Mouse (Mus musculus): ENCODE results near the gene Lhfpl2. TPM values are rescaled to one million over a fixed set of nuclear protein-coding genes. Genes with fewer than 3 reads are reported as not detected.

The Lhfpl2 gene
- total RNA-seq, 2 experiments from 2014 or later: 14.2 to 25.1 TPM

- ATAC-seq (replicated peaks; ENCODE audit: poor library complexity, severe bottlenecking): peak; percentile 20; the same call in 1 of the 2 replicates
These were observed 141.0 kb downstream of the Lhfpl2 start for GRCm38 (mm10) chr13:94198616-94199015.

- ATAC-seq (replicated peaks; ENCODE audit: poor library complexity, severe bottlenecking): no peak
These were observed 142.2 kb downstream of the Lhfpl2 start for GRCm38 (mm10) chr13:94199829-94200228.

- peak; percentile 89 for ATAC-seq (replicated peaks; ENCODE audit: poor library complexity, severe bottlenecking)
These were observed 147.6 kb downstream of the Lhfpl2 start for GRCm38 (mm10) chr13:94205234-94205633.

GRCm38 (mm10) chr13:94207973-94208372 lies 150.4 kb downstream of the Lhfpl2 start:
- ATAC-seq (replicated peaks; ENCODE audit: poor library complexity, severe bottlenecking): no peak

GRCm38 (mm10) chr13:94208892-94209291 lies 151.3 kb downstream of the Lhfpl2 start:
- ATAC-seq (replicated peaks; ENCODE audit: poor library complexity, severe bottlenecking): no peak

GRCm38 (mm10) chr13:94211236-94212119 lies 153.9 kb downstream of the Lhfpl2 start:
- ATAC-seq (replicated peaks; ENCODE audit: poor library complexity, severe bottlenecking): no peak

- no peak for ATAC-seq (replicated peaks; ENCODE audit: poor library complexity, severe bottlenecking)
These were observed 154.6 kb downstream of the Lhfpl2 start for GRCm38 (mm10) chr13:94212179-94212578.

GRCm38 (mm10) chr13:94212716-94213115 lies 155.1 kb downstream of the Lhfpl2 start:
- ATAC-seq (replicated peaks; ENCODE audit: poor library complexity, severe bottlenecking): no peak

- ATAC-seq (replicated peaks; ENCODE audit: poor library complexity, severe bottlenecking): no peak
These were observed 166.0 kb downstream of the Lhfpl2 start for GRCm38 (mm10) chr13:94223609-94224008.

GRCm38 (mm10) chr13:94224717-94225705 lies 167.4 kb downstream of the Lhfpl2 start:
- ATAC-seq (replicated peaks; ENCODE audit: poor library complexity, severe bottlenecking): no peak

- ATAC-seq (replicated peaks; ENCODE audit: poor library complexity, severe bottlenecking): no peak
These were observed 174.3 kb downstream of the Lhfpl2 start for GRCm38 (mm10) chr13:94231871-94232270.

- no peak for ATAC-seq (replicated peaks; ENCODE audit: poor library complexity, severe bottlenecking)
These were observed 181.9 kb downstream of the Lhfpl2 start for GRCm38 (mm10) chr13:94239488-94239887.

GRCm38 (mm10) chr13:94240111-94240510 lies 182.5 kb downstream of the Lhfpl2 start:
- no peak for ATAC-seq (replicated peaks; ENCODE audit: poor library complexity, severe bottlenecking)

- no peak for ATAC-seq (replicated peaks; ENCODE audit: poor library complexity, severe bottlenecking)
These were observed 183.3 kb downstream of the Lhfpl2 start for GRCm38 (mm10) chr13:94240873-94241272.

GRCm38 (mm10) chr13:94241892-94242524 lies 184.4 kb downstream of the Lhfpl2 start:
- no peak for ATAC-seq (replicated peaks; ENCODE audit: poor library complexity, severe bottlenecking)

GRCm38 (mm10) chr13:94242897-94243296 lies 185.3 kb downstream of the Lhfpl2 start:
- no peak for ATAC-seq (replicated peaks; ENCODE audit: poor library complexity, severe bottlenecking)

All from granulocyte monocyte progenitor cell, adult 5-6 weeks (primary cell).